Mouse (Mus musculus) intestine, embryonic 14.5 days (tissue): Measurements from ENCODE around the gene Cend1. TPM values are rescaled to one million over a fixed set of nuclear protein-coding genes. Genes with fewer than 3 reads are reported as not detected.

Source experiments
- ATAC-seq: fragments of 200-750 bp; cut with Nextera tagmentation; replicated peaks from 2 replicates; pipeline ENCODE4 v1.8.0; 2017; ENCODE audit warnings: low read depth, moderate number of reproducible peaks, moderate TSS enrichment, moderate library complexity; ENCODE audit not compliant: low FRiP score, low TSS enrichment
- DNase-seq: peaks from one replicate; pipeline ENCODE4 v3.0.0-alpha.2; 2018; ENCODE audit warnings: low spot score
- H3K27ac ChIP-seq: fragments of 300-500 bp; sonication (generic); 2 replicates; pipeline ENCODE4 v1.5.1; 2014; ENCODE audit warnings: low read depth, mild to moderate bottlenecking, control low read depth
- H3K27me3 ChIP-seq: fragments of 300-500 bp; sonication (generic); replicated peaks from 2 replicates; pipeline ENCODE4 v1.6.1; 2014; ENCODE audit warnings: low read length, control low read depth; ENCODE audit not compliant: control insufficient read depth, insufficient read depth
- H3K36me3 ChIP-seq: fragments of 300-500 bp; sonication (generic); 2 replicates; pipeline ENCODE4 v1.6.1; 2014; ENCODE audit warnings: low read length, control low read depth; ENCODE audit not compliant: control insufficient read depth, insufficient read depth
- H3K4me1 ChIP-seq: fragments of 300-500 bp; sonication (generic); replicated peaks from 2 replicates; pipeline ENCODE4 v1.6.1; 2014; ENCODE audit warnings: low read length, control low read depth, mixed read lengths; ENCODE audit not compliant: control insufficient read depth, insufficient read depth
- H3K4me2 ChIP-seq: fragments of 300-500 bp; sonication (generic); 2 replicates; pipeline ENCODE4 v1.6.1; 2014; ENCODE audit warnings: low read length
- H3K4me3 ChIP-seq: fragments of 300-500 bp; sonication (generic); 2 replicates; pipeline ENCODE4 v1.5.1; 2014; ENCODE audit warnings: low read depth, low read length, control low read depth, mixed read lengths
- H3K9ac ChIP-seq: fragments of 300-500 bp; sonication (generic); 2 replicates; pipeline ENCODE4 v1.6.1; 2014; ENCODE audit warnings: mild to moderate bottlenecking, low read length
- H3K9me3 ChIP-seq: fragments of 300-500 bp; sonication (generic); 2 replicates; pipeline ENCODE4 v1.6.1; 2016; ENCODE audit warnings: low read length, control low read depth; ENCODE audit not compliant: control insufficient read depth
- WGBS: fragments of 180-500 bp; shearing (Covaris S2); extraction: QIAGEN DNeasy Blood & Tissue Kit; methylation state at CpG from one replicate; pipeline ENCODE4 v1.1.7; 2014; 5-methylcytosine and 5-hydroxymethylcytosine counted together
- polyA plus RNA-seq: library from polyadenylated mRNA; unstranded; fragments of >200 nt; fragmentation: Nextera tagmentation; extraction: Ambion mirVana; gene quantifications from 2 replicates; pipeline ENCODE4 v1.2.1, GENCODE M21; 2014

Gene Cend1
- polyA plus RNA-seq, 1 experiment from 2014 or later: 1.5 TPM

DNA sequence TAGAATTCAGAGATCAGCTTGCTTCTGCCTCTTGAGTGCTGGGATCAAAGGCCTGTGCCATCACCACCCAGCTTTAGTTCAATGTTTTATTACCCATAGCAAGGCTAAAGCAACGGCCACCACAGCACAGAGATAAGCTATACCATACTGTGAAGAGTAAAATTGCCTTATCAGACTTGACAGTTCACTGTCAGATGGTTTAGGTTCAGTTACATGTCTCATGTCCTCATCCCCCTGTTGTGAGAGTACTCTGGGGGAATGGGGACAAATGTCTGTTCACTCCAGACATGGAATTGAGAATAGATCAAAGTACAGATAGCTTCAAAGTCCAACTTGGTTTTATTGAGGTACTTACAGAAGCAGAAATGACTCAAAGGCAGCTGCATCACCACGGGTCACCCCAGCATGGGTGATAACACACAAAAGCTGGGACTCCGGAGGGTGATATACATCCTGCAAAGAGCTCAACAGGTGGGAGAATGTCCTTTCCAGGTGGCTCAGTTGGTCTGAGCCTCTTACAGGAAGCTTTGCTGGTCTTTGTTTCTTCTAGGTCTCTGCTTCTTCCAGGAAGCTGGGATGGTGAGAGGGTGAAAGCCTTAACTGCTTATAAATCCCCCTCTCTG lies 40.7 kb downstream of the Cend1 start:
- ATAC-seq: no peak
- no peak for DNase-seq
- no peak overlapping the region for H3K27ac ChIP-seq

DNA sequence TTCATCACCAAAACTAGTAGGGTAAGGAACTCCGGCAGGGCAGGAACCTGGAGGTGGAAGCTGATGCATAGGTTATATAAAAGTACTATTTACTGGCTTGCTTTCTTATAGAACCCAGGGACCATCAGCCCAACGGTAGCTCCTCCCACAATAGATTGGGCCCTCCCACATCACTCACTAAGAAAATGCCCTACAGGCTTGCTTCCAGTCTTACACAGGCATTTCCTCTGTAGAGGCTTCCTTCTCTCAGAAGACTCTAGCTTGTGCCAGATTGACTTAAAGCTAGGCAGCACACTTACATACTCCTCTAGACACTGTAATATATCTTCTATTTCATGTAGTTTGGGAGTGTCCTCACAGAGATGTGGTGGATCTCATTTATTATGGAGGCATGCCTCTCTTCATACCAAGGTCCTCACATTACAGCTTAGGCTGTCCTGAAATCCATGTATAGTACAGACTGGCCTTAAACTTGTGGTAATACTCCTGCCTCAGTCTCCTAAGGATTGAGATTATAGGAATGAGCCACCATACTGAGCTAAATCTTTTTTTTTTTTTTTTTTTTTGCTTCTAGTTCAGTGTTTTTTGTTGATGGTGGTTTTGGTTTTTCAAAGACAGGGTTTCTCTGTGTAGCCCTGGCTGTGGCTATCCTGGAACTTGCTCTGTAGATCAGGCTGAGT lies 41.3 kb downstream of the Cend1 start:
- 39% methylated on average over 2 of the region's 2 CpGs for WGBS
- Histone ChIP-seq H3K9ac (no peak overlapping the region), H3K4me2 (no peak overlapping the region)

More for the DNA sequence above, 40.7 kb downstream of the Cend1 start:
- H3K4me3 ChIP-seq: no peak overlapping the region
- H3K4me1 ChIP-seq: peaks cover 9% of the 10 kb centered on the region
- no peak overlapping the region for H3K9ac ChIP-seq
- H3K4me2 ChIP-seq: no peak overlapping the region
- H3K27me3 ChIP-seq: no peaks in the 10 kb centered on the region
- H3K9me3 ChIP-seq: no peaks in the 10 kb centered on the region
- 43% methylated on average over 3 of the region's 3 CpGs for WGBS
- no peaks in the 10 kb centered on the region for H3K36me3 ChIP-seq

DNA sequence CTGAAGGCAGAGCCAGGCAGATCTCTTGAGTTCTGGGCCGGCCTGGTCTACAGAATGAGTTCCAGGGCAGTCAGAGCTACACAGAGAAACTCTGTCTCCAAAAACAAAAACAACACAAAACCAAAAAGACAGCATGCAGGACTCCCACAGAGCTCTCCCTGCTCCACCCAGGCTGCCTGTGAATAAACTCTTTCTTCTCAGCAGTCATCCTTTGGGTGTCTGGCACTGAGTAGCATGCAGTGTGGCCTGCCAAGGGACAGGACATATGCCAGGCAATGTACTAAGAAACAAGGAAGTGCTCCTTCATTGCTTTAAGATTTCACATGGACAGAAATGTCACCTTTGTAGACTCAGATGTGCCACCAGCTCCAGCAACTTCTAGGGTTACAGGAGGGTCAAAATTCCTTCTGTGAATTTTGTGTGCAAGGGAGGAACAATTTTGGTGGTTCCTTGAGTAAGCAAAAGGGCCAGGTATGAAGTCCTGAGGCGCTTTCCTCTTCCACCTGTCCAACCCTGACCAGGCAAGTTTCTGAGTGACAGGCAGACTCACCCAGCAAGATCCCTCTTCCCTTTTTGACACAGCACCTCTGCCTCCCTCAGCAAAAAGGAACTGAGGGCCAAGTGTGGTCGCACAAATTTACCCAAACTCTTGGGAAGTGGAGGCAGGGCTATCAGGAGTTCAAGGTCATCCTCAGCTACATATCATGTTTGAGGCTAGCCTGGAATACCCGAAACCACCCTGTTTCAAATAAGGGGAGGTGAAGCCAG lies 48.0 kb downstream of the Cend1 start:
- H3K4me3 ChIP-seq: no peak overlapping the region
- H3K27ac ChIP-seq: no peak overlapping the region
- no peaks in the 10 kb centered on the region for H3K36me3 ChIP-seq
- H3K4me1 ChIP-seq: no peaks in the 10 kb centered on the region
- H3K9ac ChIP-seq: no peak overlapping the region
- DNase-seq: no peak
- WGBS: 83% methylated on average over 4 of the region's 4 CpGs
- no peaks in the 10 kb centered on the region for H3K9me3 ChIP-seq
- no peaks in the 10 kb centered on the region for H3K27me3 ChIP-seq
- ATAC-seq: no peak
- no peak overlapping the region for H3K4me2 ChIP-seq

More for the DNA sequence above, 41.3 kb downstream of the Cend1 start:
- Histone ChIP-seq H3K4me1 (peaks cover 8% of the 10 kb centered on the region), H3K27ac (no peak overlapping the region), H3K4me3 (no peak overlapping the region), H3K9me3 (no peaks in the 10 kb centered on the region), H3K27me3 (no peaks in the 10 kb centered on the region), H3K36me3 (no peaks in the 10 kb centered on the region)
- DNase-seq: no peak
- no peak for ATAC-seq

DNA sequence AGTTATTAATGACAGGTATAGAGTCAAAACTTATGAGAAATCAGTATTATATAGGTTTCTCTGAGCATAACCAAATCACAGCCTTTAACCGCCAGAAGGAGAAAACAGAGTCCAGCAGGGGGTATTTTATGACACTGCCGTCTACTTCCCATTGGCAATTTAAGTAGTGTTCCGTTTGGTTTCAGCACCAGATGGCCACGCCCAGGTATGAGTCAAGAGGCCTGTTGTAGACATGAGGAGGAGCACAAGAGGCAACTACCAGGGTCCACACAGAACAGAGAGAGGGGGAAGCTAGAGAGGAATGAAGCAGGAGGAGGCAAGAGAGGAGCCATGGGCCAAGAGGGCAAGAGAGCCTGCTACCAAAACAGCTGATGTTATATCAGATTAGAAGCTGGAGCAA lies 49.7 kb downstream of the Cend1 start:
- WGBS: 43% methylated on average over 4 of the region's 4 CpGs
- Histone ChIP-seq H3K27me3 (no peaks in the 10 kb centered on the region), H3K4me3 (no peak overlapping the region), H3K36me3 (no peaks in the 10 kb centered on the region), H3K9me3 (no peaks in the 10 kb centered on the region), H3K4me1 (no peaks in the 10 kb centered on the region), H3K27ac (no peak overlapping the region), H3K4me2 (no peak overlapping the region), H3K9ac (no peak overlapping the region)
- peak; percentile 57 for DNase-seq
- ATAC-seq: no peak

Other genes with a start within 250 kb of the Cend1 start
- 72.6 and 96.6 TPM in 2 replicates for gene Hras, start 235.5 kb downstream of the Cend1 start, polyA plus RNA-seq
- 3.9 and 4.9 TPM in 2 replicates for gene Lrrc56, start 235.3 kb downstream of the Cend1 start, polyA plus RNA-seq
- 2.7 and 2.8 TPM in 2 replicates for gene Lmntd2, start 215.4 kb downstream of the Cend1 start, polyA plus RNA-seq
- gene Rassf7, start 213.6 kb downstream of the Cend1 start, polyA plus RNA-seq: 60.3 and 61.4 TPM in 2 replicates
- gene Phrf1, start 200.7 kb downstream of the Cend1 start, polyA plus RNA-seq: 73.3 and 80.7 TPM in 2 replicates
- gene Irf7, start 163.0 kb downstream of the Cend1 start, polyA plus RNA-seq: 2.7 and 3.1 TPM in 2 replicates
- 31.9 and 36.8 TPM in 2 replicates for gene Cdhr5, start 152.7 kb downstream of the Cend1 start, polyA plus RNA-seq
- 136 and 201 TPM in 2 replicates for gene Sct, start 150.4 kb downstream of the Cend1 start, polyA plus RNA-seq
- 0.39 and 0.93 TPM in 2 replicates for gene Drd4, start 137.5 kb downstream of the Cend1 start, polyA plus RNA-seq
- gene Deaf1, start 101.8 kb downstream of the Cend1 start, polyA plus RNA-seq: 86.2 and 90.9 TPM in 2 replicates
- gene Tmem80, start 101.8 kb downstream of the Cend1 start, polyA plus RNA-seq: 23.1 and 27.0 TPM in 2 replicates
- gene Eps8l2, start 90.6 kb downstream of the Cend1 start, polyA plus RNA-seq: 49.4 and 61.2 TPM in 2 replicates
- 339 and 344 TPM in 2 replicates for gene Taldo1, start 37.3 kb downstream of the Cend1 start, polyA plus RNA-seq
- gene Gatd1, start 15.4 kb downstream of the Cend1 start, polyA plus RNA-seq: 49.2 and 56.2 TPM in 2 replicates
- 34.7 and 35.3 TPM in 2 replicates for gene Slc25a22, start 8.4 kb upstream of the Cend1 start, polyA plus RNA-seq
- 10.6 and 11.5 TPM in 2 replicates for gene Pidd1, start 14.5 kb upstream of the Cend1 start, polyA plus RNA-seq
- gene Rplp2, start 17.9 kb upstream of the Cend1 start, polyA plus RNA-seq: 1,554 and 1,709 TPM in 2 replicates
- gene Pnpla2, start 25.7 kb upstream of the Cend1 start, polyA plus RNA-seq: 24.6 and 30.2 TPM in 2 replicates
- gene Cracr2b, start 31.6 kb upstream of the Cend1 start, polyA plus RNA-seq: 13.8 and 14.0 TPM in 2 replicates
- 73.4 and 73.5 TPM in 2 replicates for gene Cd151, start 37.9 kb upstream of the Cend1 start, polyA plus RNA-seq
- gene Polr2l, start 45.6 kb upstream of the Cend1 start, polyA plus RNA-seq: 67.7 and 73.4 TPM in 2 replicates
- gene Tspan4, start 45.7 kb upstream of the Cend1 start, polyA plus RNA-seq: 75.1 and 83.9 TPM in 2 replicates
- gene Chid1, start 110.4 kb upstream of the Cend1 start, polyA plus RNA-seq: 39.0 and 42.1 TPM in 2 replicates
- gene Ap2a2, start 132.7 kb upstream of the Cend1 start, polyA plus RNA-seq: 70.0 and 77.7 TPM in 2 replicates
- 0.23 and 0.24 TPM in 2 replicates for gene Muc6, start 225.8 kb upstream of the Cend1 start, polyA plus RNA-seq